Mouse (Mus musculus) CH12.LX (cell line): ENCODE results near the gene Hils1.

ENCODE experiments used
- CHD2 ChIP-seq: IDR thresholded peaks from 2 replicates; pipeline ENCODE4 v1.6.1; 2011; ENCODE audit warnings: low read length, improper control_type of control experiment
- CTCF ChIP-seq, 2 experiments: IDR thresholded peaks in 1 of 2; conservative IDR thresholded peaks in 1 of 2; 2 replicates each; pipeline ENCODE4 v1.5.1; 2011 to 2012; ENCODE audit warnings: low read depth in 2 of 2, low read length in 2 of 2, improper control_type of control experiment in 1 of 2, inconsistent platforms in 1 of 2, mild to moderate bottlenecking in 1 of 2, moderate library complexity in 1 of 2
- EP300 ChIP-seq: IDR thresholded peaks from 2 replicates; pipeline ENCODE4 v1.6.1; 2011; ENCODE audit warnings: low read length, improper control_type of control experiment
- JUND ChIP-seq: conservative IDR thresholded peaks from 2 replicates; pipeline ENCODE4 v1.6.1; 2011; ENCODE audit warnings: low read depth, low read length, improper control_type of control experiment
- MEF2A ChIP-seq: IDR thresholded peaks from 2 replicates; pipeline ENCODE4 v1.6.1; 2014; ENCODE audit warnings: low read depth, mild to moderate bottlenecking, inconsistent platforms, low read length, improper control_type of control experiment, borderline replicate concordance
- NELFE ChIP-seq: IDR thresholded peaks from 2 replicates; pipeline ENCODE4 v1.6.1; 2011; ENCODE audit warnings: low read depth, low read length, improper control_type of control experiment
- POLR2A ChIP-seq: IDR thresholded peaks from 2 replicates; pipeline ENCODE4 v1.6.1; 2011; ENCODE audit warnings: low read depth, mild to moderate bottlenecking, improper control_type of control experiment, low read length
- POLR2AphosphoS2 ChIP-seq: IDR thresholded peaks from 2 replicates; pipeline ENCODE4 v1.6.1; 2011; ENCODE audit warnings: low read depth, low read length, improper control_type of control experiment
- RCOR1 ChIP-seq: conservative IDR thresholded peaks from 2 replicates; pipeline ENCODE4 v1.6.1; 2012; ENCODE audit warnings: low read depth, mild to moderate bottlenecking, inconsistent platforms, low read length, improper control_type of control experiment
- SIN3A ChIP-seq: IDR thresholded peaks from 2 replicates; pipeline ENCODE4 v1.6.1; 2012; ENCODE audit warnings: low read length, improper control_type of control experiment, inconsistent platforms
- TBP ChIP-seq: conservative IDR thresholded peaks from 2 replicates; pipeline ENCODE4 v1.6.1; 2011; ENCODE audit warnings: low read depth, low read length, improper control_type of control experiment
- USF2 ChIP-seq: conservative IDR thresholded peaks from 2 replicates; pipeline ENCODE4 v1.6.1; 2011; ENCODE audit warnings: low read depth, low read length, improper control_type of control experiment
- ZKSCAN1 ChIP-seq: IDR thresholded peaks from 2 replicates; pipeline ENCODE4 v1.6.1; 2012; ENCODE audit warnings: low read depth, inconsistent platforms, low read length, improper control_type of control experiment, borderline replicate concordance

- TF ChIP-seq POLR2A (no peak), NELFE (no peak), POLR2AphosphoS2 (no peak), USF2 (no peak), JUND (no peak), CTCF (conservative IDR thresholded peaks at IDR 0.05 in 1 of 2, IDR thresholded peaks at IDR 0.05 in 1 of 2; ENCODE audit: low read depth in 2 of 2, low read length in 2 of 2) (no peak), CHD2 (no peak), RCOR1 (no peak), SIN3A (no peak), ZKSCAN1 (no peak), TBP (no peak), MEF2A (no peak), EP300 (no peak; the same call in 1 of the 2 replicates)
Measured at GRCm38 (mm10) chr11:94990102-94990748, 22.8 kb downstream of the Hils1 start.
